Mouse (Mus musculus): ENCODE results near the gene Clp1. TPM values are rescaled to one million over a fixed set of nuclear protein-coding genes. Genes with fewer than 3 reads are reported as not detected.

Clp1 gene
- polyA plus RNA-seq (2015; fragmentation: Nextera tagmentation; extraction: Ambion mirVana) = 24.5 and 26.0 TPM in 2 replicates

- WGBS = under 1% methylated on average over 39 of the region's 39 CpGs
- DNase-seq (ENCODE audit: low spot score) = peak; percentile 99
- peak within 1 kb of the TSS; percentile 85 for H3K4me2 ChIP-seq (ENCODE audit: low read length)
- H3K4me1 ChIP-seq (replicated peaks; ENCODE audit: insufficient read depth, low read length) = peaks cover 7% of the 10 kb centered on the region; the same call in 1 of the 2 replicates
- peak within 1 kb of the TSS; percentile 87 for H3K27ac ChIP-seq
- TF ChIP-seq CTCF (IDR thresholded peaks at IDR 0.05; ENCODE audit: low read depth) = no peak
- peak within 1 kb of the TSS; percentile 62 for H3K4me3 ChIP-seq (replicated peaks; ENCODE audit: low read depth, low read length)
- no peaks in the 10 kb centered on the region for H3K27me3 ChIP-seq (ENCODE audit: insufficient read depth, low read length)
- H3K9me3 ChIP-seq (replicated peaks; ENCODE audit: low read length) = no peaks in the 10 kb centered on the region
- H3K36me3 ChIP-seq (ENCODE audit: insufficient read depth, low read length) = peaks cover 13% of the 10 kb centered on the region
- peak within 1 kb of the TSS; percentile 66 for H3K9ac ChIP-seq (ENCODE audit: low read depth, low read length)
- ATAC-seq (replicated peaks; ENCODE audit: low FRiP score, low read depth) = peak; percentile 97
Measured at GRCm38 (mm10) chr2:84727172-84727858, at the start of gene Clp1. Clp1 (minus strand) TSS chr2:84727350.

DNA sequence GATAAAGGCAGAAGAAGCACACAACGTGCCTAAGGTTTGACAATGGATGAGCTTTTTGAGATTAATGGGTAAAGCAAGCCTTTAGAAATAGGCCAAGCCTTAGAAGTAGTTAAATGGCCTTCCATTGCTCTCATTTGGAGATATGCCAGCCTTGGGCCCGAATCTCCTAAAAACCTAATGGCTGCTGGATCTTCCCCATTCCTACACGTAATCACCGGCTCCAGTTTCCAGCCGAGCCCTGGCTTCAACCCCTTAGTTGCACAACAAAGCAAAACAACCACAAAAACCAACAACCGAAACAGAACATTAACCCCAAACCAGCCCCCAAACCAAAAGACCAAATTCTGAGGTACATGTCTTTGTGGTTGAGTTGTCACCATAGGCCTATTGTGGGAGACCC lies 48.5 kb upstream of the Clp1 start:
- H3K4me1 ChIP-seq (replicated peaks; ENCODE audit: insufficient read depth, low read length) = peaks cover 3% of the 10 kb centered on the region; the same call in 1 of the 2 replicates
- DNase-seq (ENCODE audit: low spot score) (peak; percentile 17), ATAC-seq (replicated peaks; ENCODE audit: low FRiP score, low read depth) (no peak)
- peak overlapping the region; percentile 80; the same call in 1 of the 2 replicates for H3K27ac ChIP-seq
- no peak overlapping the region for H3K9ac ChIP-seq (ENCODE audit: low read depth, low read length)
- no peaks in the 10 kb centered on the region for H3K27me3 ChIP-seq (ENCODE audit: insufficient read depth, low read length)
- H3K4me2 ChIP-seq (ENCODE audit: low read length) = no peak overlapping the region
- TF ChIP-seq CTCF (IDR thresholded peaks at IDR 0.05; ENCODE audit: low read depth) = no peak
- H3K9me3 ChIP-seq (replicated peaks; ENCODE audit: low read length) = no peaks in the 10 kb centered on the region
- H3K36me3 ChIP-seq (ENCODE audit: insufficient read depth, low read length) = no peaks in the 10 kb centered on the region
- no peak overlapping the region for H3K4me3 ChIP-seq (replicated peaks; ENCODE audit: low read depth, low read length)
- 60% methylated on average over 6 of the region's 6 CpGs for WGBS

DNA sequence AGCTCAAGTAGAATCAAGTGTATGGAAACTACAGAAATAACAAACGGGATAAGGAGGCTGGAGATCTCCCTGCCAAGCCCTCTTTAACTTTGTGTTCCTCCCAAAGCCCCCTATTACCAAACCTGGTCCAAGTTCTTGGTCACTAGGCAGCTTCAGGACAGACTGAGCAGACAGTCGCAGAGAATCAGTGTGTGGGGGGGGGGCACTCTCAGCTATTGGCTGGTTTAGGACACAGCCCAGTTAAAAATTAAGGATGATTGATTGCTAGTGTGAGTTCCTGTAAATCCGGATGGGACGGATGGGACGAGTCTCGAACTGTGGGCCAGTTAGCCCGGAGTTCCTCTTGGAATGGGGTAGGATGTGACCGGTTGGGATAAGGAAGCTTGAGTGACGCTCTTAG lies 48.1 kb upstream of the Clp1 start, which contains the start of gene Serping1:
Serping1 (minus strand) TSS at position 204 of the 400 bp plus-strand sequence.
- Histone ChIP-seq H3K9ac (ENCODE audit: low read depth, low read length) (peak within 1 kb of the TSS; percentile 46), H3K9me3 (replicated peaks; ENCODE audit: low read length) (no peaks in the 10 kb centered on the region), H3K4me2 (ENCODE audit: low read length) (peak within 1 kb of the TSS; percentile 56), H3K27me3 (ENCODE audit: insufficient read depth, low read length) (no peaks in the 10 kb centered on the region), H3K27ac (peak within 1 kb of the TSS; percentile 80), H3K36me3 (ENCODE audit: insufficient read depth, low read length) (no peaks in the 10 kb centered on the region), H3K4me1 (replicated peaks; ENCODE audit: insufficient read depth, low read length) (peaks cover 3% of the 10 kb centered on the region; the same call in 1 of the 2 replicates), H3K4me3 (replicated peaks; ENCODE audit: low read depth, low read length) (peak within 1 kb of the TSS; percentile 37)
- peak; percentile 53 for DNase-seq (ENCODE audit: low spot score)
- 38% methylated on average over 9 of the region's 9 CpGs for WGBS
- no peak for TF ChIP-seq CTCF (IDR thresholded peaks at IDR 0.05; ENCODE audit: low read depth)
- ATAC-seq (replicated peaks; ENCODE audit: low FRiP score, low read depth) = peak; percentile 47; the same call in 1 of the 2 replicates

GRCm38 (mm10) chr2:84774751-84775150 lies 47.6 kb upstream of the Clp1 start:
- DNase-seq (ENCODE audit: low spot score) (peak; percentile 98), ATAC-seq (replicated peaks; ENCODE audit: low FRiP score, low read depth) (peak; percentile 93)
- Histone ChIP-seq H3K36me3 (ENCODE audit: insufficient read depth, low read length) (no peaks in the 10 kb centered on the region), H3K27ac (peak overlapping the region; percentile 80), H3K27me3 (ENCODE audit: insufficient read depth, low read length) (no peaks in the 10 kb centered on the region), H3K9me3 (replicated peaks; ENCODE audit: low read length) (no peaks in the 10 kb centered on the region), H3K4me2 (ENCODE audit: low read length) (peak overlapping the region; percentile 56), H3K9ac (ENCODE audit: low read depth, low read length) (peak overlapping the region; percentile 46), H3K4me1 (replicated peaks; ENCODE audit: insufficient read depth, low read length) (peaks cover 3% of the 10 kb centered on the region; the same call in 1 of the 2 replicates), H3K4me3 (replicated peaks; ENCODE audit: low read depth, low read length) (peak overlapping the region; percentile 37)
- peak; percentile 25; the same call in 1 of the 2 replicates for TF ChIP-seq CTCF (IDR thresholded peaks at IDR 0.05; ENCODE audit: low read depth)
- WGBS = 2% methylated on average over 15 of the region's 15 CpGs

DNA sequence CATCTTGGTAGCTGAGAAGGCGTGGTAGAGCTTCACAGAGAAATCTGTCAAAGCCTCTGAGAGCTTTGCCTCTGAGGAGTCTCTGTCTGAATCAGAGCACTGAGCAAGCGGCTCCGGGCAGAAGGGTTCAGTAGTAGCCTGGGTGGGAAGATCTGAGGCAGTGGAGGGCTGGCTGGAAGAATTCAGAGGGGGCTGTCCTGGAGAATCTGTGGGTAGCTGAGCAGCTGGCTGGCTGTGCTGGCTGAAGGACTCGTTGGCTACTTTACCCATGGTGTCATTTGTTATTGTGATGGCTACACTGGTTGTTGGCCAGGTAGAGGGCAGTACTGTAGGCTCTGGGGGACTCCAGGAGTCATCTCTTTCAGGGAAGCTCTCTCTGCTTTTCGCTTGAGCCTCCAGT lies 46.0 kb upstream of the Clp1 start:
- Histone ChIP-seq H3K4me2 (ENCODE audit: low read length) (peak overlapping the region; percentile 56), H3K27me3 (ENCODE audit: insufficient read depth, low read length) (no peaks in the 10 kb centered on the region), H3K4me3 (replicated peaks; ENCODE audit: low read depth, low read length) (no peak overlapping the region), H3K9me3 (replicated peaks; ENCODE audit: low read length) (no peaks in the 10 kb centered on the region), H3K27ac (no peak overlapping the region), H3K4me1 (replicated peaks; ENCODE audit: insufficient read depth, low read length) (peaks cover 3% of the 10 kb centered on the region; the same call in 1 of the 2 replicates), H3K36me3 (ENCODE audit: insufficient read depth, low read length) (no peaks in the 10 kb centered on the region), H3K9ac (ENCODE audit: low read depth, low read length) (0 out of 2 replicates have a peak overlapping the region, but pooled peaks have one; percentile 0)
- no peak for DNase-seq (ENCODE audit: low spot score)
- TF ChIP-seq CTCF (IDR thresholded peaks at IDR 0.05; ENCODE audit: low read depth) = no peak
- WGBS = 82% methylated on average over 5 of the region's 5 CpGs
- no peak for ATAC-seq (replicated peaks; ENCODE audit: low FRiP score, low read depth)

DNA sequence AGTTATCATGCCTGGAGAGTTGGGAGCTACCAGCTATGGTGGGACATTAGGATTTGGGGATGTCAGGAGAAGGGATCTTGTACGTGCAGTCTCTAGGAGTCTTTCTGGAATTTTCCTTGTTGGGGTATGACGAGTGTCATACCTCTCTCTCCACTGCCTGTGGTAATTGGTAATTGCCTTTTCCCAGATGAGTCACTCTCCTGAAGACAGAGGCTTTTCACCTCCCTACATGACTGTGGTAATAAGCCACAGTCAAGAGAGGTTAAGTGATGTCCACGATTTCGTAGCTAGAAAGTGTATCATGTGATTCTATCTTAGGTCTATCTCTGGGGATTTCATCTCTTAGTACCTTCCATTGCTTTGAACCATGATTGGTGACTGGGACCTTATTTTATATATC lies 45.3 kb upstream of the Clp1 start:
- Histone ChIP-seq H3K4me2 (ENCODE audit: low read length) (no peak overlapping the region), H3K9me3 (replicated peaks; ENCODE audit: low read length) (no peaks in the 10 kb centered on the region), H3K36me3 (ENCODE audit: insufficient read depth, low read length) (no peaks in the 10 kb centered on the region), H3K27me3 (ENCODE audit: insufficient read depth, low read length) (no peaks in the 10 kb centered on the region), H3K4me1 (replicated peaks; ENCODE audit: insufficient read depth, low read length) (peaks cover 3% of the 10 kb centered on the region; the same call in 1 of the 2 replicates), H3K27ac (no peak overlapping the region), H3K9ac (ENCODE audit: low read depth, low read length) (no peak overlapping the region), H3K4me3 (replicated peaks; ENCODE audit: low read depth, low read length) (no peak overlapping the region)
- no peak for TF ChIP-seq CTCF (IDR thresholded peaks at IDR 0.05; ENCODE audit: low read depth)
- ATAC-seq (replicated peaks; ENCODE audit: low FRiP score, low read depth) (no peak), DNase-seq (ENCODE audit: low spot score) (no peak)
- 87% methylated on average over 4 of the region's 4 CpGs for WGBS
